Mouse (Mus musculus): ENCODE measurements around the gene Camk2g.

GRCm38 (mm10) chr14:20707201-20708190 lies 86.4 kb downstream of the Camk2g start, which contains the start of gene Zswim8:
- TF ChIP-seq POLR2A (IDR thresholded peaks at IDR 0.05; ENCODE audit: insufficient read depth, low read length), result no peak
- TF ChIP-seq CTCF (IDR thresholded peaks at IDR 0.05; ENCODE audit: low read depth, low read length), result no peak
